Mouse (Mus musculus): ENCODE data around the gene Ing1. TPM values are rescaled to one million over a fixed set of nuclear protein-coding genes. Genes with fewer than 3 reads are reported as not detected.
"Not testable (repeated sequence)": the region's sequence is repeated elsewhere in the genome, so short reads cannot be mapped to it uniquely, and the experiment has no call there.

Ing1 gene
- total RNA-seq, 1 experiment = 37.9 TPM

- DNase-seq (ENCODE audit: low read depth, low spot score) = no peak
- TF ChIP-seq HCFC1 (IDR thresholded peaks at IDR 0.05; ENCODE audit: borderline replicate concordance, insufficient read depth, low read length) (no peak), ZC3H11A (IDR thresholded peaks at IDR 0.05; ENCODE audit: borderline replicate concordance, low read depth, low read length) (no peak), ZNF384 (IDR thresholded peaks at IDR 0.05; ENCODE audit: low read depth, low read length) (no peak), CHD2 (IDR thresholded peaks at IDR 0.05; ENCODE audit: low read depth, low read length) (no peak), MAFK (IDR thresholded peaks at IDR 0.05; ENCODE audit: insufficient read depth, low read depth, low read length) (no peak)
- in situ Hi-C loops (cut with MboI; ENCODE audit: low sequenced_read_pairs in 2 of 2, unreplicated experiment in 2 of 2) = no loop called here
- H3K27ac ChIP-seq (ENCODE audit: insufficient read depth, low read depth, low read length, poor library complexity, severe bottlenecking) = no peak overlapping the region
- no peaks in the 10 kb centered on the region for H3K9me3 ChIP-seq (ENCODE audit: control insufficient read depth, insufficient read depth, low read depth, low read length)
- peaks cover 0 to 16% of the 10 kb centered on the region in 2 experiments; a peak in 2 of 4 replicates for H3K4me1 ChIP-seq (ENCODE audit: control insufficient read depth in 2 of 2, insufficient read depth in 2 of 2, low read length in 2 of 2, poor library complexity in 1 of 2)
- H3K9ac ChIP-seq (ENCODE audit: insufficient read depth, low read depth, low read length, poor library complexity, severe bottlenecking) = no peak overlapping the region
- peaks cover 16% of the 10 kb centered on the region for H3K36me3 ChIP-seq (ENCODE audit: control insufficient read depth, insufficient read depth, low read length, poor library complexity, severe bottlenecking)
- H3K4me3 ChIP-seq (ENCODE audit: insufficient read depth in 1 of 2, low read depth in 1 of 2, low read length in 2 of 2, poor library complexity in 1 of 2, severe bottlenecking in 1 of 2) = no peak overlapping the region
Measured at GRCm38 (mm10) chr8:11564721-11565120, 9.3 kb downstream of the Ing1 start.

GRCm38 (mm10) chr8:11568193-11568592, 12.8 kb downstream of the Ing1 start:
- H3K9ac ChIP-seq (ENCODE audit: insufficient read depth, low read depth, low read length, poor library complexity, severe bottlenecking); H3K4me3 ChIP-seq (ENCODE audit: insufficient read depth in 1 of 2, low read depth in 1 of 2, low read length in 2 of 2, poor library complexity in 1 of 2, severe bottlenecking in 1 of 2); H3K9me3 ChIP-seq (ENCODE audit: control insufficient read depth, insufficient read depth, low read depth, low read length); H3K27ac ChIP-seq (ENCODE audit: insufficient read depth, low read depth, low read length, poor library complexity, severe bottlenecking); DNase-seq (ENCODE audit: low read depth, low spot score); H3K36me3 ChIP-seq (ENCODE audit: control insufficient read depth, insufficient read depth, low read length, poor library complexity, severe bottlenecking); in situ Hi-C loops (cut with MboI; ENCODE audit: low sequenced_read_pairs in 2 of 2, unreplicated experiment in 2 of 2): not testable (repeated sequence)
- peaks cover 0 to 12% of the 10 kb centered on the region in 2 experiments; a peak in 2 of 4 replicates for H3K4me1 ChIP-seq (ENCODE audit: control insufficient read depth in 2 of 2, insufficient read depth in 2 of 2, low read length in 2 of 2, poor library complexity in 1 of 2)
- 0 out of 2 replicates have a peak, but pooled peaks have one; percentile 2 for TF ChIP-seq ZNF384 (IDR thresholded peaks at IDR 0.05; ENCODE audit: low read depth, low read length)

- H3K9me3 ChIP-seq (ENCODE audit: control insufficient read depth, insufficient read depth, low read depth, low read length) = no peaks in the 10 kb centered on the region
- in situ Hi-C loops (cut with MboI; ENCODE audit: low sequenced_read_pairs in 2 of 2, unreplicated experiment in 2 of 2) = no loop called here
- no peak for DNase-seq (ENCODE audit: low read depth, low spot score)
- no peak overlapping the region for H3K27ac ChIP-seq (ENCODE audit: insufficient read depth, low read depth, low read length, poor library complexity, severe bottlenecking)
- TF ChIP-seq HCFC1 (IDR thresholded peaks at IDR 0.05; ENCODE audit: borderline replicate concordance, insufficient read depth, low read length) = no peak
- no peak for TF ChIP-seq CHD2 (IDR thresholded peaks at IDR 0.05; ENCODE audit: low read depth, low read length)
- no peak for TF ChIP-seq ZNF384 (IDR thresholded peaks at IDR 0.05; ENCODE audit: low read depth, low read length)
- TF ChIP-seq MAFK (IDR thresholded peaks at IDR 0.05; ENCODE audit: insufficient read depth, low read depth, low read length) = no peak
- no peak for TF ChIP-seq ZC3H11A (IDR thresholded peaks at IDR 0.05; ENCODE audit: borderline replicate concordance, low read depth, low read length)
- peaks cover 4% of the 10 kb centered on the region; the same call in 1 of the 2 replicates for H3K36me3 ChIP-seq (ENCODE audit: control insufficient read depth, insufficient read depth, low read length, poor library complexity, severe bottlenecking)
- no peak overlapping the region for H3K4me3 ChIP-seq (ENCODE audit: insufficient read depth in 1 of 2, low read depth in 1 of 2, low read length in 2 of 2, poor library complexity in 1 of 2, severe bottlenecking in 1 of 2)
- H3K4me1 ChIP-seq (ENCODE audit: control insufficient read depth in 2 of 2, insufficient read depth in 2 of 2, low read length in 2 of 2, poor library complexity in 1 of 2) = peaks cover 0 to 7% of the 10 kb centered on the region in 2 experiments; a peak in 2 of 4 replicates
- no peak overlapping the region for H3K9ac ChIP-seq (ENCODE audit: insufficient read depth, low read depth, low read length, poor library complexity, severe bottlenecking)
Measured at GRCm38 (mm10) chr8:11569260-11570097, 14.1 kb downstream of the Ing1 start.

- in situ Hi-C loops (cut with MboI; ENCODE audit: low sequenced_read_pairs in 2 of 2, unreplicated experiment in 2 of 2) = no loop called here
- H3K9ac ChIP-seq (ENCODE audit: insufficient read depth, low read depth, low read length, poor library complexity, severe bottlenecking) = no peak overlapping the region
- no peaks in the 10 kb centered on the region for H3K9me3 ChIP-seq (ENCODE audit: control insufficient read depth, insufficient read depth, low read depth, low read length)
- no peak for TF ChIP-seq CHD2 (IDR thresholded peaks at IDR 0.05; ENCODE audit: low read depth, low read length)
- no peak for DNase-seq (ENCODE audit: low read depth, low spot score)
- peaks cover 2% of the 10 kb centered on the region; the same call in 1 of the 2 replicates for H3K36me3 ChIP-seq (ENCODE audit: control insufficient read depth, insufficient read depth, low read length, poor library complexity, severe bottlenecking)
- H3K27ac ChIP-seq (ENCODE audit: insufficient read depth, low read depth, low read length, poor library complexity, severe bottlenecking) = no peak overlapping the region
- H3K4me1 ChIP-seq (ENCODE audit: control insufficient read depth in 2 of 2, insufficient read depth in 2 of 2, low read length in 2 of 2, poor library complexity in 1 of 2) = peaks cover 0 to 2% of the 10 kb centered on the region in 2 experiments; a peak in 1 of 4 replicates
- H3K4me3 ChIP-seq (ENCODE audit: insufficient read depth in 1 of 2, low read depth in 1 of 2, low read length in 2 of 2, poor library complexity in 1 of 2, severe bottlenecking in 1 of 2) = no peak overlapping the region
Measured at GRCm38 (mm10) chr8:11570742-11571141, 15.4 kb downstream of the Ing1 start.

- TF ChIP-seq CHD2 (IDR thresholded peaks at IDR 0.05; ENCODE audit: low read depth, low read length) (no peak), HCFC1 (IDR thresholded peaks at IDR 0.05; ENCODE audit: borderline replicate concordance, insufficient read depth, low read length) (no peak), ZNF384 (IDR thresholded peaks at IDR 0.05; ENCODE audit: low read depth, low read length) (no peak), ZC3H11A (IDR thresholded peaks at IDR 0.05; ENCODE audit: borderline replicate concordance, low read depth, low read length) (no peak), MAFK (IDR thresholded peaks at IDR 0.05; ENCODE audit: insufficient read depth, low read depth, low read length) (no peak)
- Histone ChIP-seq H3K4me3 (ENCODE audit: insufficient read depth in 1 of 2, low read depth in 1 of 2, low read length in 2 of 2, poor library complexity in 1 of 2, severe bottlenecking in 1 of 2) (no peak overlapping the region), H3K27ac (ENCODE audit: insufficient read depth, low read depth, low read length, poor library complexity, severe bottlenecking) (no peak overlapping the region), H3K9me3 (ENCODE audit: control insufficient read depth, insufficient read depth, low read depth, low read length) (no peaks in the 10 kb centered on the region), H3K36me3 (ENCODE audit: control insufficient read depth, insufficient read depth, low read length, poor library complexity, severe bottlenecking) (peaks cover 2% of the 10 kb centered on the region; the same call in 1 of the 2 replicates), H3K9ac (ENCODE audit: insufficient read depth, low read depth, low read length, poor library complexity, severe bottlenecking) (no peak overlapping the region), H3K4me1 (ENCODE audit: control insufficient read depth in 2 of 2, insufficient read depth in 2 of 2, low read length in 2 of 2, poor library complexity in 1 of 2) (peaks cover 0 to 2% of the 10 kb centered on the region in 2 experiments; a peak in 1 of 4 replicates)
- in situ Hi-C loops (cut with MboI; ENCODE audit: low sequenced_read_pairs in 2 of 2, unreplicated experiment in 2 of 2) = no loop called here
- no peak for DNase-seq (ENCODE audit: low read depth, low spot score)
Measured at GRCm38 (mm10) chr8:11571950-11572349, 16.6 kb downstream of the Ing1 start.
